ENCODE assay signal across 19 mouse cellular contexts in genomic region chr4:29661140-29662108, GRCm38 (mm10).
"Had no signal": no experiment of that assay in that cellular context is flagged by ENCODE, and none has a peak within 500 bp of the region (broad histone marks: within the 10 kb centered on the region; RNA-seq: fewer than 3 reads in every experiment).

No protein-coding gene starts in this region.

- H3K9ac ChIP-seq: kidney, embryonic 15.5 days; liver, embryonic 13.5 days; neural tube, embryonic 13.5 days had no signal

- DNase-seq: kidney, adult 8-10 months; kidney, postnatal 10 days; kidney, postnatal 36 days; layer of hippocampus, postnatal 36 days; liver, embryonic 13.5 days; lung, adult 2 months; retina, postnatal 1 day; right cerebral cortex, postnatal 25 days; spleen, adult 18-20 months; thymus, adult 18-20 months; thymus, postnatal 36 days had no signal

- ATAC-seq: inflammation-experienced regulatory T-cells, adult 6 months; lung, postnatal 0 days had no signal

- H3K4me2 ChIP-seq: kidney, embryonic 15.5 days; liver, embryonic 13.5 days; neural tube, embryonic 13.5 days had no signal

- H3K27ac ChIP-seq: kidney, embryonic 15.5 days; left cerebral cortex, adult 2 months; liver, embryonic 13.5 days; midbrain, embryonic 10.5 days; neural tube, embryonic 13.5 days had no signal

- H3K4me1 ChIP-seq: kidney, embryonic 15.5 days; liver, embryonic 13.5 days; megakaryocyte, embryonic 14.5 days; neural tube, embryonic 13.5 days had no signal

- H3K27me3 ChIP-seq: kidney, embryonic 15.5 days; liver, embryonic 13.5 days; megakaryocyte, embryonic 14.5 days; neural tube, embryonic 13.5 days had no signal

- H3K36me3 ChIP-seq: kidney, embryonic 15.5 days; liver, embryonic 13.5 days; midbrain, embryonic 10.5 days; neural tube, embryonic 13.5 days had no signal

- H3K4me3 ChIP-seq: kidney, embryonic 15.5 days; left cerebral cortex, adult 2 months; liver, embryonic 13.5 days; megakaryocyte, embryonic 14.5 days; midbrain, embryonic 10.5 days; myocyte; neural tube, embryonic 13.5 days had no signal

- H3K9me3 ChIP-seq: kidney, embryonic 15.5 days; liver, embryonic 13.5 days; megakaryocyte, embryonic 14.5 days; midbrain, embryonic 10.5 days; neural tube, embryonic 13.5 days had no signal
